Mouse (Mus musculus) hindbrain, postnatal 0 days (tissue): ENCODE data around the gene Phactr2. TPM values are rescaled to one million over a fixed set of nuclear protein-coding genes. Genes with fewer than 3 reads are reported as not detected.

ENCODE experiments used
- ATAC-seq: fragments of 200-750 bp; cut with Nextera tagmentation; 2 replicates; pipeline ENCODE4 v1.8.0; 2017; ENCODE audit warnings: mild to moderate bottlenecking, moderate TSS enrichment, moderate library complexity
- DNase-seq: peaks from one replicate; pipeline ENCODE4 v3.0.0-alpha.2; 2015; ENCODE audit warnings: low spot score
- H3K27ac ChIP-seq: fragments of 300-500 bp; sonication (generic); 2 replicates; pipeline ENCODE4 v1.5.1; 2014; ENCODE audit warnings: mild to moderate bottlenecking
- H3K27me3 ChIP-seq: fragments of 300-500 bp; sonication (generic); 2 replicates; pipeline ENCODE4 v1.6.1; 2014; ENCODE audit warnings: low read length, mixed read lengths; ENCODE audit not compliant: insufficient read depth
- H3K36me3 ChIP-seq: fragments of 300-500 bp; sonication (generic); 2 replicates; pipeline ENCODE4 v1.6.1; 2014; ENCODE audit warnings: low read length, mixed read lengths; ENCODE audit not compliant: insufficient read depth
- H3K4me1 ChIP-seq: fragments of 300-500 bp; sonication (generic); 2 replicates; pipeline ENCODE4 v1.6.1; 2014; ENCODE audit warnings: antibody characterized with exemption, low read length, mixed read lengths; ENCODE audit not compliant: insufficient read depth
- H3K4me2 ChIP-seq: fragments of 300-500 bp; sonication (generic); 2 replicates; pipeline ENCODE4 v1.6.1; 2014; ENCODE audit warnings: low read depth, mild to moderate bottlenecking, low read length, moderate library complexity, mixed read lengths
- H3K4me3 ChIP-seq: fragments of 300-500 bp; sonication (generic); 2 replicates; pipeline ENCODE4 v1.5.1; 2014; ENCODE audit warnings: low read length
- H3K9ac ChIP-seq: fragments of 300-500 bp; sonication (generic); replicated peaks from 2 replicates; pipeline ENCODE4 v1.6.1; 2014; ENCODE audit warnings: mild to moderate bottlenecking, low read length, moderate library complexity, mixed read lengths
- H3K9me3 ChIP-seq: fragments of 300-500 bp; sonication (generic); 2 replicates; pipeline ENCODE4 v1.6.1; 2016; ENCODE audit warnings: low read length, mixed read lengths
- CTCF ChIP-seq: IDR thresholded peaks from 2 replicates; pipeline ENCODE4 v1.5.1; 2016; ENCODE audit warnings: antibody characterized with exemption, control low read depth, low read depth
- WGBS: fragments of 180-500 bp; shearing (Covaris S2); extraction: QIAGEN DNeasy Blood & Tissue Kit; methylation state at CpG from one replicate; pipeline ENCODE4 v1.1.7; 2014; 5-methylcytosine and 5-hydroxymethylcytosine counted together
- polyA plus RNA-seq: library from polyadenylated mRNA; unstranded; fragments of >200 nt; fragmentation: Nextera tagmentation; extraction: Ambion mirVana; gene quantifications from 2 replicates; pipeline ENCODE4 v1.2.1, GENCODE M21; 2015
- total RNA-seq: library from RNA; depleted of rRNA; stranded (reverse); fragments of >200 nt; gene quantifications from 2 replicates; pipeline ENCODE4 v1.2.3, GENCODE M21; 2014

Phactr2 gene
- total and polyA plus RNA-seq, 2 experiments from 2014 or later: 10.2 to 11.8 TPM

GRCm38 (mm10) chr10:13326149-13326873 is 147.9 kb downstream of the Phactr2 start:
- no peak for TF ChIP-seq CTCF
- Histone ChIP-seq H3K27ac (no peak overlapping the region), H3K4me1 (no peaks in the 10 kb centered on the region), H3K9ac (no peak overlapping the region), H3K4me3 (no peak overlapping the region), H3K36me3 (no peaks in the 10 kb centered on the region), H3K9me3 (no peaks in the 10 kb centered on the region), H3K27me3 (no peaks in the 10 kb centered on the region), H3K4me2 (no peak overlapping the region)
- DNase-seq: no peak
- no peak for ATAC-seq
- whole genome bisulfite sequencing: 85% methylated on average over 14 of the region's 14 CpGs

GRCm38 (mm10) chr10:13323806-13324411 is 150.3 kb downstream of the Phactr2 start:
- no peak for TF ChIP-seq CTCF
- Histone ChIP-seq H3K4me2 (peak overlapping the region; percentile 92), H3K4me1 (no peaks in the 10 kb centered on the region), H3K9ac (peak overlapping the region; percentile 70), H3K27me3 (no peaks in the 10 kb centered on the region), H3K36me3 (no peaks in the 10 kb centered on the region), H3K4me3 (peak overlapping the region; percentile 81), H3K27ac (peak overlapping the region; percentile 74), H3K9me3 (no peaks in the 10 kb centered on the region)
- peak; percentile 91 for ATAC-seq
- WGBS: under 1% methylated on average over 43 of the region's 62 CpGs
- peak; percentile 66 for DNase-seq

GRCm38 (mm10) chr10:13323139-13323805 is 150.9 kb downstream of the Phactr2 start:
- Histone ChIP-seq H3K9ac (peak overlapping the region; percentile 70; the same call in 1 of the 2 replicates), H3K27ac (peak overlapping the region; percentile 74), H3K4me2 (peak overlapping the region; percentile 92), H3K4me3 (peak overlapping the region; percentile 81), H3K27me3 (no peaks in the 10 kb centered on the region), H3K4me1 (no peaks in the 10 kb centered on the region), H3K9me3 (no peaks in the 10 kb centered on the region), H3K36me3 (no peaks in the 10 kb centered on the region)
- DNase-seq (no peak), ATAC-seq (peak; percentile 9; the same call in 1 of the 2 replicates)
- WGBS: 16% methylated on average over 12 of the region's 12 CpGs
- TF ChIP-seq CTCF: no peak

GRCm38 (mm10) chr10:13314999-13315398 is 159.2 kb downstream of the Phactr2 start:
- H3K9me3 ChIP-seq: no peaks in the 10 kb centered on the region
- no peaks in the 10 kb centered on the region for H3K4me1 ChIP-seq
- H3K36me3 ChIP-seq: no peaks in the 10 kb centered on the region
- H3K9ac ChIP-seq: no peak overlapping the region
- no peak overlapping the region for H3K27ac ChIP-seq
- ATAC-seq: no peak
- 77% methylated on average over 5 of the region's 5 CpGs for WGBS
- TF ChIP-seq CTCF: no peak
- H3K27me3 ChIP-seq: no peaks in the 10 kb centered on the region
- no peak overlapping the region for H3K4me2 ChIP-seq
- no peak for DNase-seq
- H3K4me3 ChIP-seq: no peak overlapping the region

GRCm38 (mm10) chr10:13312576-13312975 is 161.6 kb downstream of the Phactr2 start:
- Histone ChIP-seq H3K9me3 (no peaks in the 10 kb centered on the region), H3K4me1 (no peaks in the 10 kb centered on the region), H3K27ac (no peak overlapping the region), H3K27me3 (no peaks in the 10 kb centered on the region), H3K4me2 (no peak overlapping the region), H3K4me3 (no peak overlapping the region), H3K36me3 (no peaks in the 10 kb centered on the region), H3K9ac (no peak overlapping the region)
- no peak for DNase-seq
- 37% methylated on average over 6 of the region's 6 CpGs for WGBS
- no peak for ATAC-seq
- TF ChIP-seq CTCF: no peak

- H3K4me3 ChIP-seq: no peak overlapping the region
- no peak for TF ChIP-seq CTCF
- DNase-seq (no peak), ATAC-seq (no peak)
- H3K9ac ChIP-seq: no peak overlapping the region
- no peak overlapping the region for H3K27ac ChIP-seq
- no peaks in the 10 kb centered on the region for H3K4me1 ChIP-seq
- H3K36me3 ChIP-seq: no peaks in the 10 kb centered on the region
- no peak overlapping the region for H3K4me2 ChIP-seq
- no peaks in the 10 kb centered on the region for H3K27me3 ChIP-seq
- 50% methylated on average over 6 of the region's 6 CpGs for WGBS
- H3K9me3 ChIP-seq: no peaks in the 10 kb centered on the region
Observed at GRCm38 (mm10) chr10:13311612-13312011, 162.6 kb downstream of the Phactr2 start.
